Mouse (Mus musculus): ENCODE data around the gene Adm2. TPM values are rescaled to one million over a fixed set of nuclear protein-coding genes. Genes with fewer than 3 reads are reported as not detected.

Gene Adm2
- not detected for total RNA-seq (2023)

DNA sequence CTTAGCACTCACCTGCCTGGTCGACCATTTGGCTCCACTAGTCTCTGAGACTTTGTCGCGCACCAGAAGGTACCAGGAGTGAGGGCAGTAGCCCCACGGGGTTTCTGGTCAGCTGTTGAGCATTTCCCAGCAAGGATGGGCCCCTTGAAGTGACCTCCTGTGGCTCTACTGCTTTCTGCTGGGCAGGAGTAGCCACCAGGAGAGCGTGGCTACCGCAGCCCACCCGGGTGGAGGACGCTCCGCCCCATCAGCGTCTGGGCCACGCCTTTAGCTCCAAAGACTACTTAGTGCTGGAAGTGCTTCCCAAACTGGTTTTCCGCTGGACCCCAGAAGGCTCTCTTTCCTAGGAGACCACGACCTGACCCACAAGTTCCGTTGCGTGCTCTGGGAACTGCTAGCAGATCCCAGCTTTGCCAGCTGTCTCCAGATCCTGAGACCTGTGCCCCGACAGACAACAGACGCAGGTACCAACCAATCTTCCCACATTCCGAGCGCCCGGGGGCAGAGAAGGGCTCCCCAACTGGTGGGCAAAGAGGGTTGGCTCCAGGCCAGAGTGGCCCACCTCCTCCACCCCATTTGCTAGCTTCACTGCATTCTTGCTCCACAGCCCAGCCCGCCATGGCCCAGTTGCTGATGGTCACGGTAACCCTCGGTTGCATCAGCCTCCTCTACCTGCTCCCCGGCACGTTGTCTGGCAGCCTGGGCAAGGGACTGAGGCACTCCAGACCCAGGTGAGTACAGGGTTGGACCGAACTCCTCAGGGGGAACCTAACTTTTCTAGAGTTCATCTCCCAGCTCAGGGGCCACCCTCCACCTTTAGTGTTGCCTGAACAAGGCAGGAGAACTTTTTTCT lies at the start of gene Adm2:
Adm2 (plus strand) TSS at position 51 of the 853 bp plus-strand sequence.

DNA sequence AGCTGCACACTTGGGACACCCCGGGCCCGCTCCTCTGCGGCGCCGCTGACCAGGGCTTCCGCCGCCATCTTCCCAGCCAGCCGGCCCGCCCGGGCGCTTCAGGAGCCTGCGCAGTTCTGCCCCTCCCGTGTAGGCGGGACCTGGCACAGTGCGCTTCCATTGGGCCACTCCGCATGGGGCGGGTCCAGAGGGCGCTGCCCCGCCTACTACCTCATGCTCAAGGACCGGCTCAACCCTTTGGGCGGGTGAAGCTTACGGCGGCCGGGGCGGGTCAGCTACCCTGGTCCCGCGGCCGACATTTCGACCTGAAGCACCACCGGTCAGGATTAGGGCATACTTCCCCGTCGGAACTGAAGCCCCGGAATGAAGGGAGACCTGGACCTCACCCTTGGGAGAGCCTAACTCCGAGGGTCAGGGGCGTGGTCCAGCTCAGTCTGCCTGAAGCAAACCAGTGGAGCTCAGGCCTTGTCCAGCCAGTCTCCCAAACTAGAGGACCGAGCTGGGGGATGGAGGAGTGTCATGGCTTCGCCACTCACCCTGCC lies 7.3 kb upstream of the Adm2 start, which contains the start of gene Sbf1:
Sbf1 (minus strand) TSS at position 122 of the 542 bp plus-strand sequence.

DNA sequence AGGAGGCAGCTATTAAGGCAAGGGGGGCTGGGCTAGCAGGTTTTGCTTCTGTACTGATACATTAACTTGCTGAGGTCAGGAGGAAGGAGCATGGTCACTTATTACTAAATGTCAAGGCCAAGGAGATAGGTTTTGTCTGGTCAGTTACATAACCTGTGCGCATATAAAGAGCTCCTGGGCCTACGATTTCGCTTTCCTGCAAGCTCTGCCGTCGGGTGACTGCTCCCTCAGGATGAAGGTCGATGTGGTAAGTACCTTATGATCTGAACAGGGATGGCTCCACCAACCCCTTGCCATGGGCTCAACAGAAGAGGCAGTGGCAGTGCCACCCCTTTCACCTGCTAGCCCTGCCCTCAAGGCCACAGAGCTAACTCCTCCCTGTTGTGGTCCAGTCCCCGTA lies 11.8 kb downstream of the Adm2 start, which contains the start of gene Miox:
Miox (plus strand) TSS at position 128 of the 400 bp plus-strand sequence.

DNA sequence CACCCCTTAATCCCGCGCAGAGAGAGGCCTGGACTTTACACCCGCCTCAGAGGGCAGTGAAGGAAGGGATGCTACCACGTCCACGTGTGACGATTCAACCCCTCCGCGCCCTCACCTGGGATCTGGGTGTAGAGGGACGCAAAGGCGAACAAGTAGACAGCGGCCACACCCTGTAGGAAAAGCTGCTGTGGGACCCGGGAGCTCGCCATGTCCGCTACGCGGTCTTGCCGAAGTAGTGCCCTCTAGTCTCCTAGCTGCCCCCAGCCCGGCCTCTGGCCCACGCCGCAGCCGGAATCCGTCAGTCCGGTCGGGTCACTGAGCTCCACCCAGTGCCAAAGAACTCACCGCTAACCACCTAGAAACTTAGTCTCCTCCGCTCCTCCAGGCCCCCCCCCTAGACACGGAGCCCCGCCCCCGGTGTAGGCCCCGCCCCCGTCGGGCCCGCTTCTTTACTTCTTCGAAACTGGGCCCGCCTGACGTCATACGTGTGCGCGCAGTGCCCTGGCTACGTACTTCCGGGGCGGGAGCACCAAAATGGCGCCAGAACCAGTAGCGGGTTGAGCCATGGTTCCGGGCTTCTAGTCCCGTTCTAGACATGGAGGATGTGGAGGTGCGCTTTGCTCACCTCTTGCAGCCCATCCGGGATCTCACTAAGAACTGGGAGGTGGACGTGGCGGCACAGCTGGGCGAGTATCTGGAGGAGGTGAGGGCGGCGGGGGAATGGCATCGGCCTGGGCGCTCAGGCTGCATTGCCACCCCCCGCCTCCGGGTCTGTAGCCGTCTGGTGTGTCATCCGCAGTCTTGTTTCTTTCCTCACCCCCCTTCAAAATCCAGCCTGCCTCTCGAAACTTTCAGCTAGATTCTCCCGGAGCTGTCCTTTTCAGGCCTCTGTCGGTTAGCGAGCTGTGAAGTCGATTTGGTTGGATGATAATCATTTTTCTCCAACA lies 33.0 kb downstream of the Adm2 start, which contains the start of the genes Lmf2 and Ncaph2:
Lmf2 (minus strand) TSS at position 419 of the 947 bp plus-strand sequence.
Ncaph2 (plus strand) TSS at position 479 of the 947 bp plus-strand sequence.

DNA sequence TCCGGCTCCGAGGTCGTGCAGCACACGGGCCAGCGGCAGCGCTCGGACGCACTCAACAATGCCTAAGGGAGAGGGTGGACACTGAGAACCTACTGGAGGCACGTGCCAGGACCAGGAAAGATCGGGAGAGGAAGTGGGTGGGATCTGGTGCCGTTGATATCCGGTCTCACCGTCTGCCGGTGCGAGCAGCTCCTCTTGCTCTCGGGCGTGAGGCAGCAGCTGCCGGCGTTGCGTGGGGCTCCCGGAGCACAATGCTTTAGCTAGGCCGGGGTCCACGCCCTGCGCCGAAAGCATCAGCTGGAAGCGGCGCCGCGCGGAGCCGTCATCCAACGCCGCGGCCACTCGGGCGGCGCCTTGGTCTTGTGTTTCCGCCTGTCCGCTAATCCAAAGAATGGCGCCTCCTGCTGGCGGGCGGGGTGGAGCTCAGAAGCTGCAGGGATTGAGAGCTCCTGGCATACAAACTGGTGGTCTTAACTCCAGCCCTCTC lies 51.3 kb downstream of the Adm2 start, which contains the start of gene Sco2:
Sco2 (minus strand) TSS at position 85 of the 487 bp plus-strand sequence.

Other genes starting within 250 kb of the Adm2 start
- 10 to 100 TPM; 48.1 to 49.6 TPM for gene Trabd, start 247.6 kb upstream of the Adm2 start, total RNA-seq (2023)
- gene Selenoo, start 233.6 kb upstream of the Adm2 start, total RNA-seq (2023) = 10 to 100 TPM; 21.6 to 26.8 TPM
- gene Tubgcp6, start 199.6 kb upstream of the Adm2 start, total RNA-seq (2023) = 10 to 100 TPM; 23.9 to 26.2 TPM
- gene Hdac10, start 194.0 kb upstream of the Adm2 start, total RNA-seq (2023) = 10 to 100 TPM; 12.4 to 12.6 TPM
- under 1 TPM; 0.18 to 0.29 TPM for gene Mapk12, start 182.0 kb upstream of the Adm2 start, total RNA-seq (2023)
- gene Mapk11, start 173.1 kb upstream of the Adm2 start, total RNA-seq (2023) = under 1 TPM; 0.18 to 0.24 TPM
- gene Plxnb2, start 141.9 kb upstream of the Adm2 start, total RNA-seq (2023) = 10 to 100 TPM; 60.7 to 68.5 TPM
- gene Dennd6b, start 126.2 kb upstream of the Adm2 start, total RNA-seq (2023) = 1 to 10 TPM; 1.8 to 2.3 TPM
- 10 to 100 TPM; 32.1 to 34.2 TPM for gene Ppp6r2, start 111.2 kb upstream of the Adm2 start, total RNA-seq (2023)
- 100 to 1,000 TPM; 110 to 118 TPM for gene Sbf1, start 7.4 kb upstream of the Adm2 start, total RNA-seq (2023)
- gene Miox, start 11.7 kb downstream of the Adm2 start, total RNA-seq (2023) = not detected
- gene Lmf2, start 32.9 kb downstream of the Adm2 start, total RNA-seq (2023) = 10 to 100 TPM; 38.9 to 51.4 TPM
- gene Ncaph2, start 33.0 kb downstream of the Adm2 start, total RNA-seq (2023) = 100 to 1,000 TPM in 1 of 2 experiments, 10 to 100 TPM in 1; 92.6 to 104 TPM
- gene Sco2, start 51.1 kb downstream of the Adm2 start, total RNA-seq (2023) = 1 to 10 TPM; 5.1 to 5.4 TPM
- gene Tymp, start 54.3 kb downstream of the Adm2 start, total RNA-seq (2023) = under 1 TPM; 0.22 to 0.24 TPM
- gene Odf3b, start 56.6 kb downstream of the Adm2 start, total RNA-seq (2023) = 1 to 10 TPM in 1 of 2 experiments, not detected in 1; 1.1 TPM
- not detected for gene Klhdc7b, start 62.2 kb downstream of the Adm2 start, total RNA-seq (2023)
- not detected for gene Syce3, start 87.8 kb downstream of the Adm2 start, total RNA-seq (2023)
- gene Cpt1b, start 103.1 kb downstream of the Adm2 start, total RNA-seq (2023) = 1 to 10 TPM; 4.3 to 5.4 TPM
- gene C730034F03Rik, start 106.9 kb downstream of the Adm2 start, total RNA-seq (2023) = 10 to 100 TPM; 11.1 to 15.7 TPM
- gene Gm44502, start 107.0 kb downstream of the Adm2 start, total RNA-seq (2023) = not detected
- 100 to 1,000 TPM; 101 to 122 TPM for gene Chkb, start 107.2 kb downstream of the Adm2 start, total RNA-seq (2023)
- not detected for gene Mapk8ip2, start 131.2 kb downstream of the Adm2 start, total RNA-seq (2023)
- 10 to 100 TPM; 12.7 to 14.9 TPM for gene Arsa, start 154.7 kb downstream of the Adm2 start, total RNA-seq (2023)
- 1 to 10 TPM; 1.0 to 3.4 TPM for gene Shank3, start 176.9 kb downstream of the Adm2 start, total RNA-seq (2023)
- gene Acr, start 245.6 kb downstream of the Adm2 start, total RNA-seq (2023) = not detected